Mouse (Mus musculus): ENCODE results near the gene Alpk1.

Gene Alpk1

DNA sequence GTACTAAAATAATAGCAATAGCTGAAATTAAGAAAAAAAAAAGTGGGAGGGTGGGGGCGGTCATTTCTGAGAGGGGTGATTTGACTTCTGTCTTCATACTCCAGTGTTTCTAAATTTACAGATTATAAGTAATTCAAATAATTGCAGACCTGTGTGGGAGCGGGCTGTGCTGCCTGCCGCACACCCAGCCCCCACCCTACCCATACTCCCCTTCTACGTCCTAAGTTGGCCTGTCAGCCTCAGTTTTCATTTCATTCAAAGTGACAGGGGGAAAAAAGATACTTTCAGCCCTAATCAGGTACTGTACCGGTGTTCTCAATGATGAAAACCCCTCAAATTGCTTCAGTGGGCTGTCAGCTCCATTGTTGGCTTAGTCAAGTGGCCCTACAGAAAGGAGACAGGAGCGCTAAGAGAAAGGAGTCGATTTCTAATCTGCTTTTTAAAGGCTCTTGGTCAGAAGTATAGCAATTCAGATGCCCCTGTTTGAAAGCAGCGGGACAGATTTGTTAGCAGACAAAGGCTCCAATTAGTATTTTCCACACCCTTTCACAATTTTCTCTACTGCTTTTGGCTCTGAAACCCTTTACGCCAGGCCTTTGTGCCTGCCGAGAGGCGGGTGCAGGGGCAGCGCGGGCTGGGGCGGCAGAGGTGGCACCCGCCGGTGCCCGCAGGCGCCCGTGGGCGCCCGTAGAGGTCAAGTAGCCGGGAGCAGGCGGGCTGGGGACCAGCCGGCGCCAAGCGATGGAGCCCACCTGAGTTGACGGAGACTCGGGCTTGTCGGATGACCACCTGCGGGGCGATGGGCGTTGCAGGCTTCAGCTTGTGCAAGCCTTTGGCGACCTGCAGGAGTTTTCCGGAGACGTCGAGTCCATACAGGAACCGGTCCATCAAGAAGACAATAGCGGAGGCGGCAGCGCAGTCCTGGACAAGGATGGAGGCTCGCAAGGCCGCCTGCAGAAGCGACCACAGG, 85.2 kb downstream of the Alpk1 start:
- no peak for DNase-seq (ENCODE audit: low spot score in 2 of 2)

DNA sequence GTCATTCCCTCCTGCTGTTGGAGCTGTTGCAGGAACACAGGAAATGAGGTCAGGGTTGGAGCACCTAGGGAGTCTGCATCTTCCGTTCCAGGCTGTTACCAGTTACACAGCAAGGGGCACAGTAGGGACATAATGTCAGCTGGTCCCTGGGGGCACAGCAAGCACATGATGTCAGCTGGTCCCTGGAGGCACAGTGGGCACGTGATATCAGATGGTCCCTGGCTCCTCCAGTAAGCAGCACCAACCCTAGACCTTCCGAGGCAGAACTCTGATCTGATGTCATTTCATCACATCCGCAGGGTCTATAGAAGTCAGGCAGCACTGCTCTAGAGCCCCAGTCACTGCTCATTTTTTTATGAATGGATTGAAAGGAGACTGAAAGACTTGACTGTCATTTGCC, 89.1 kb downstream of the Alpk1 start:
- no peak for DNase-seq (ENCODE audit: low spot score in 2 of 2)

DNA sequence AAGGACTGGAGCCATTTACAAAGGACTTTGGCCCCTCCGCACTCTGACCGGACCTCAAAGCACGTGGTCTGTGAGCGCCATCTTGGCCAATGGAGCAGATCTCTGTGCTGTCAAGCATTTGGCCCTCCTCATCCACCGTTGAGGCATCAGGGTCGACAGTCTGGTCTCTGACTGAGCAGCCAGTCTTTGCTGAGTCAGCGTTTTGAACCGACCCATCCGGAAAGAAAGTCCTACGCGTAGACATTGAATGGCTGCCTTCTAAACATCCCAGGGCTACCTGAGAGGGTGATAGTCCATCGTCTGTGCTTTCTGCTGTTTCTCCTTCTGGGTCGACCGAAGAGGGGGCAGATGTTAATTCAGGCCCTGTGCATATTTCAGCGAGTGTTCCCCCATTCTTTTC, 100.6 kb downstream of the Alpk1 start:
- DNase-seq (ENCODE audit: low spot score in 2 of 2): no peak

DNA sequence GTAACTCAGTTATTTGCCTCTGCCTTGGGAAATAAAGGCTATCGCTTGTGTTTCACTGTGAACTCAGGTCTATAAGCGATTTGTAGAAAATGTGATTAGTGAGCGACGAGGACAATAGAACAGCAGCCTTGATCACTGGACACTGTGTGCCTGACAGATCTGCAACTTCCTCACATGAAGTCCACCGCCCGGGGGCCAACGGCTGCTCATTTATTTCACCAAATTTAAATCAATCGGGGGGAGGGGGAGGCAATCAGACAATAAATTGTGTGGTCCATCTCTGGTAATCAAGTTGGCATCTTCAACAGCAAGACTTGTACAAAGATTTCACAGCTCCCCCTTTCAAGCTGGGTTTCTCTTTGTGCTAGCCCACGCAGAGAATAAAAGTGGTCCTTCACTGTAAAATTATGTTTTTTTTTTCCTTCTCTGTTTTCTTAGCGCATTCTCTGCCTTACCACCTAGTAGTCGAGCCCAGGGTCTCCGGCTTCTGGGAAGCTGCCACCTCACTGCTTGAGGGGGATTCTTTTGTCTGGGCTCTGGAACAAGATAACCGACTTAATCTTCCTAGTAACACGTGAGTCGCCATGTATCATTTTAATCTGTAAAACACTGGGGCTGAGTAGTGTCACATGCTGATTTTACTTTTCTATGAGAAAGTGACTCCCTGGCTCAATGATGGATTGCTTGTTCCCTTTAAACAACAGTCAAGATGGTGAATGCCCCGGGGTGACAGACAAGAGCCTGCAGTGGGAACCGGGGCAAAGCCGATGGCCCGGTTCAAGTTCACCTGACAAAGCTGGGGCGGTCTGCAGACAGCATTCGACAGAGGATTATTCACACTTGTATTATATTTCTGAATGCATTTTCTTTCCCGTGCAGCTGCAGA, 118.4 kb downstream of the Alpk1 start:
- no peak for DNase-seq (ENCODE audit: low spot score in 2 of 2)

DNA sequence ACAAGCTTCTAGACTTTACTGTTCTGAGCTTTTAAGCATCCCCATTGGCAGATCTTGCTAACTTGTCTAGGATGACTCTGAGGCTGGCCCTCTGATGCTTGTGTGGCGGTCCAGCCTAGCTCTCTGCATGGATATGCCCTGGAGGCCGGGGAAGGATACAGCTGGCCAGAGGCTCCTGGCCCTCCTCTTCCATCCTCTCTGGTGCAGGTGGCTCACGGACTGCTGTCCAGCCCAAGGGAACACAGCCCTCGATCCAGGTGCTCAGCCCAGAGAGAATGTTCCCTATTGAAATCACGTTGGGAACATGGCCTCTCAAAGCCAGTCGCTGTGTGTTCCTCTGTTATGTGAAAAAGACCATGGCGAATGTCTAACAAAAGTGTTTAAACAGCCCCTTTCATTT, 119.6 kb downstream of the Alpk1 start:
- DNase-seq (ENCODE audit: low spot score in 2 of 2): no peak

DNA sequence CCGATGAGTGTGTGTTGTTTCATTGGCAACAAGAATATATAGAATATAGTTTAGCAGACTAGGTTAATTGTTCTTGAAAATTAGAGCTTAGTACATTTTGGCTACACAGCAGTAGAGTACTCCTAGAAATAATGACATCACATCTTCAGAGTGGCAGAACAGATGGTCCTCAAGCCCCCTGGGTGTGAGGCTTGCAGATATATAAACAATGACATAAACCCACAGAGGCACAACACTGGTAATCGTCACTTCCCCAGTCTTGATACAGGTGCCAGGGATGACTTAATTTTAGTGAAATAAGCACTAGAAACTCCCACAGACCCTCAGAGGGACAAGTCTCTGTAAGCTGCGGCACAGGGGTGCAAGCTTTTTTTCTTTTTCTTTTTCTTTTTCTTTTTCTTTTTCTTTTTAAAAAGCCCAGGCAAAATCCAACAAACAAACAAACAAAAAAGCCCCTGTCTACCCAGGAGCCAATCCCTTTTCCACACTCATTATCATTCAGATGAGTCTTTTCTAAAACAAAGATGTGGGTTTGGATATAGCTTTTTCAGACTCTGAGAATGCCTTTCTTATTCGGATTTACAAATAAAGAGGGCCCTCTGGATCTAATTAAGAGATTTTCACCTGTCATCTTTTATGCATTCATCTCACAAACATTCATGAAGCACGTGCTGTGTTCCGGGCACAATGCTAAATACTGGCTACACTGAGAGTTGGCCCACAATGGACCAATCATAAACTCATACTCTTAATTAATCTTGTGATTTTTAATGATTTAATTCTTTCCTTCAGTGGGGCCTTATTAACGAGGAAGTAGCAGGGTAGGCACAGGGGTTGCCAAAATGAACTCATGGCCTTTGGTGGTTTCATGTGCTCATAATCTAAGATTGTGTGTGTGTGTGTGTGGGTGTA, 128.3 kb downstream of the Alpk1 start:
- DNase-seq (ENCODE audit: low spot score in 2 of 2): no peak

DNA sequence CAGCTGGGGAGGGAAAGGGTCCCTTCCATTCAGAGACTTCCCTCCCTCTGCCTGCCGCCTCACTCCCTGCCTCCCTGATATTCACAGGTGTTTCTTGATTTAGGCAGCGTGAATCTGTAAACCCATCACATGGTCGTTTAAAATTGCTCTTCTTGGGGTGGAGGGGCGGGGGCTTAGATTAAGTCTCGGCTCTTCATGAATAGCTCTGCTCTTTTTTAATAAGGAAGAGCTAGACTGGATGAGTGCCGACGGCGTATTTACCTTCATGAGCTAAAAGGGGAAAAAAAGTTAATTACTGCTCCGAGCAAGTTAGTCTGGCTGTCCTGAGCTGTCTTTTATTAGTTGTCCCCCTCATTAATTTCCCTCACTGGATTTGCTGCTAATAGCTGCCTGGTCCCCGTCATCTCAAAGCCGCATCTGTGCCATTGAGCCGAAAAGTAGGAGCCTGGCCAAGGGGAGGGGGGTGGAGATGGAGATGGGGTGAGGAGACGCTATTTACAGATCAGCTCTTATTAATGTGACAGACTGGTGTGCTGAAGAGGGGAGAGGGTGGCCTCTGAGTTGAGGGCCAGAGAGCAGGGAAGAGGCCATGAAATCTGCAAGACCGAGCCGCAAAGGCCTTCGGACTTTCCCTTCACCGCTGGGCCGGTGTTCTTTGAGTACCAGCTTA, 134.0 kb downstream of the Alpk1 start:
- no peak for DNase-seq (ENCODE audit: low spot score in 2 of 2)

DNA sequence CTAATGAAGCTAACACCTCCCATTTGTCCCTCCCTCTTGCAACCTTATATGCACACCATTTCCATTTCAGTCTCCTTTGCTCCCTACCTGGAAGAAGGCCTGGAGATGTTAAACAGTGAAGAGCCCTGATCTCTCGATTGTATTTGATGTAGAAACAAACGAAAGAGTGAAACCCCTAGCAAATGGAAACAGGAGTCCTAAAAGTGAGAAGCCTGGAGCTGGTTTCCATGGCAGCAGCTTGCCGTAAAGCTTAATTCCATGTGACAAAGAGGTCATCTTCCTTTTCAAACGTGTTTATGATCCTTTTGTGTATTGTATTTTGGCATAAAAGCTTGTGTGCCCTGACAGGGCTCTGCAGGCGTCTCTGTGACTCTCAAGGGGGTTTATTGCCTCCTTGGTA, 138.1 kb downstream of the Alpk1 start:
- DNase-seq (ENCODE audit: low spot score in 2 of 2): no peak

DNA sequence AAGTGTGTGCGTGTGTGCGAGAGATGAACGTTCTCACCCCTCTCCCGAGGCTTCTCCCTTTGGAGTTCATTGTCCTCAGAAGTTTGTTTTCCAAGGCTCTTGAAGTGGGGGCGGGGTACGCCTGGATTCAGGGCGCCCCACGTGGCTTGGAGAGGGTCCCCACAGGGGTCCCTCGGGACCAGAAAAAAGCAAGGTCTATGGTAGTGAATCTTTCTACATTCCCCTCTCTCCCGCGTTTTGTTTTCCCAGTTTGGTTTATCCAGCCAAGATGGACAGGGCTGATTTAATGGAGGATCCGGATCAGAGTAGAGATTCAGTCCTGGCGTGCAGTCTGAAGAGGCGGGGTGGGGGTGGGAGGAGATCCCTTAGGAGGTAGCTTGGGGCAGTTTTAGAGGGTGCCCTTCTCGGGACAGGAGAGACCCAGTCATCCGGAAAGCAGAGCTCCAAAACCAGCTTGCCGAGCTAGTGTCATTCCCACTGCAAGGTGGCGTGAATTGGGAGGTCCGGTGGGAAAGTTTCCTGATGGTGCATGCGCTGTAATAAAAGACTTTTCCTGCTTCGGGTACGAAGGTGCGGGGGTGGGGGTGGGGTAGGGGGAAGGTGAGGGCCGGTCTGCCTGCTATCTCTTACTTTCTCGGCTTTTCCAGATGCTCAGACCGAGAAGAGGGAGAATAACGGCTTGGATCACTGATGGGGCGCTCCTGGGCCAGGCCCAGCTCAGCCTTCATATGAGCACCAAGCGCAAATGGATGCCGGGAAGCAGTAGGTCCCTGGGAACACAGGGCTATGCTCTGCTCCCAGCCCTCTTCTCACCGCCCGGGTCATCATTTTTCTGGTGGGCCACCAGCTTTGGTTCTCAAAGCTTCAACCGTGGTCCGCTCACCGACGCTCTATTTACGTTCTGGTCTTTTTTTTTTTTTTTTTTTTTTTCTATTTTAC, 139.3 kb downstream of the Alpk1 start:
- DNase-seq (ENCODE audit: low spot score in 2 of 2): no peak

DNA sequence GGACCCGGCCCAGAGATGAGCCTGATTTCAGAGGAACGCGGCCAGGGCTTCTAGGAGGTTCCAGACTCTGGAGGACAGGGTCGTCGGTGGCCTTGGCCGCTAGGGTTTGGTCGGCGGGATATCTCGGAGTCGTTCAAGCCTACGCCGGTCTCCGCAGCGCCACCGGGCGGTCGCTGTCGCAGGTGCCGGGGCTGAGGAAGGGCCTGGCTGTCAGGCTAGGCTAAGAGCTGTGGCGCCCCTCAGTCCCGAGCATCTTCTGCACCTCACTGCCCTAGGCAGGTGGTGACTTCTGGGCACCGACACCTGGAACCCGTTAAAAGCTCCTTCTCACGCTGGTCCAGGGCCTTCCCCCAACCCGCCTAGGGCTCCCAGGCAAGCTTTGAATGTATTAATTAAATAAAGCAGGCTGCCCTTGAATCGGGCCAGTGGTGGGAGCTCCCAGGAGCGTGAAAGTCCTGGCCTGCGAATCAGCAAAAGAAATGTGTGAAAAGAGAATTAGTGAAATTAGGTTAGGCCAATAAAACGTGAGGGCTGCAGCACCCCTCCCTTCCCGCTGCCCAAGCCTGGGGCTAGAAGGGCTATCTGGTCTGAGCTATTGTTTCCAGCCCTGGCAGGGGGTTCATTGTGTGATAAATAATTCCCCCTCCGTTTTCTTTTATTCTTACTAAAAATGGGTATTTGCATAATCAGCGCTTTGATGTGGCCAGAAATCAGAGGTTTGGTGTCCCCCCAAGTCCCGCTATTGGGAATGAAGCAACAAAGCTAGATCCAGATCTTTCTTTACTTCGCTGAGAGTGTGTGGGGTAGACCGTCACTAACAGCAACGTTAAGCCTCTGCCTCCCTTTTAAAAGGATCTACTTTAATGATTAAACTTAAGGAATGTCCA, 140.2 kb downstream of the Alpk1 start:
- peak in 1 of 2 experiments; percentile 79 for DNase-seq (ENCODE audit: low spot score in 2 of 2)

DNA sequence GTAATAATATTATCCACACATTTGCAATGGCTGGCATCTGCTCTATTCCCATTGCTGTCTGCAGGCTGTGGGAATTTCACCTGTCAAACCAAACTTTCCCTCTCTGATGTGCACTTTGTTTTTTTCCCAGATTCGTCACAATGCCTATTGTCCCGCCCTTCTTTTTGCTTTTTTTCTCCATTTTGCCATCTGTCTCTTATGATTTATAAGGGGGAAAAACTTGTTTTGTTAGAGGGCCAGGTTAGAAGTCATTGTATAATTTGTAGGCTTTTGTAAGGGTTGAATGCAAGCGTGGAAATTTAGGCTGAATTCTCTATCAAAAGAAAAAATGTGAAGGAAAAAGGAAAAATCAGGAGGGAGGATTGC, 145.4 kb downstream of the Alpk1 start:
- no peak for DNase-seq (ENCODE audit: low spot score in 2 of 2)

DNA sequence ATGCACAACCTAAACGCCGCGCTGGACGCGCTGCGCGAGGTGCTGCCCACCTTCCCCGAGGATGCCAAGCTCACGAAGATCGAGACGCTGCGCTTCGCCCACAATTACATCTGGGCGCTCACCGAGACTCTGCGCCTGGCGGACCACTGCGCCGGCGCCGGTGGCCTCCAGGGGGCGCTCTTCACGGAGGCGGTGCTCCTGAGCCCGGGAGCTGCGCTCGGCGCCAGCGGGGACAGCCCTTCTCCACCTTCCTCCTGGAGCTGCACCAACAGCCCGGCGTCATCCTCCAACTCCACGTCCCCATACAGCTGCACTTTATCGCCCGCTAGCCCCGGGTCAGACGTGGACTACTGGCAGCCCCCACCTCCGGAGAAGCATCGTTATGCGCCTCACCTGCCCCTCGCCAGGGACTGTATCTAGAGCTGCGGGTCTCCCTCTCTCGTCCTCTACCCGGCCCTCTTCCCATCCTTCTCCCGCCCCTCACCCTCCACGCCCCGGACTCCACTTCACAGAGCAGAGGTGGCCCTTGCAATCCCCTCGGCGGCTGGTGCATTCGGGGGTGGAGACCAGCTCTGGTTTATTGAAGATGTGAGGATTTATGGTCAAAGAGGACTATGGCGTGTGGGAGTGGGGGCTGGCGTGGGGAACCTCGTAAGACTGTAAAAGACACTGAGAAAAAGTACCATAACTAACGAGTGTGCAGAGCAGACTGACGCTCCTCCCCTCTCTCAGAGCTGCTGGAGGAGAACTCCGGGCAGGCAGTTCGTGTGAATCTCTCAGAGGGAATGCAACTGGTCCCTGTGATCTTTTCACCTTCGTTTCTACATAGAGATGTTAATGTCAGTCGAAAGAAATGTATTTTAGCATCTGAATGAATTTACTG, 146.0 kb downstream of the Alpk1 start:
- peak; percentile 53 to 82 for DNase-seq (ENCODE audit: low spot score in 2 of 2)

DNA sequence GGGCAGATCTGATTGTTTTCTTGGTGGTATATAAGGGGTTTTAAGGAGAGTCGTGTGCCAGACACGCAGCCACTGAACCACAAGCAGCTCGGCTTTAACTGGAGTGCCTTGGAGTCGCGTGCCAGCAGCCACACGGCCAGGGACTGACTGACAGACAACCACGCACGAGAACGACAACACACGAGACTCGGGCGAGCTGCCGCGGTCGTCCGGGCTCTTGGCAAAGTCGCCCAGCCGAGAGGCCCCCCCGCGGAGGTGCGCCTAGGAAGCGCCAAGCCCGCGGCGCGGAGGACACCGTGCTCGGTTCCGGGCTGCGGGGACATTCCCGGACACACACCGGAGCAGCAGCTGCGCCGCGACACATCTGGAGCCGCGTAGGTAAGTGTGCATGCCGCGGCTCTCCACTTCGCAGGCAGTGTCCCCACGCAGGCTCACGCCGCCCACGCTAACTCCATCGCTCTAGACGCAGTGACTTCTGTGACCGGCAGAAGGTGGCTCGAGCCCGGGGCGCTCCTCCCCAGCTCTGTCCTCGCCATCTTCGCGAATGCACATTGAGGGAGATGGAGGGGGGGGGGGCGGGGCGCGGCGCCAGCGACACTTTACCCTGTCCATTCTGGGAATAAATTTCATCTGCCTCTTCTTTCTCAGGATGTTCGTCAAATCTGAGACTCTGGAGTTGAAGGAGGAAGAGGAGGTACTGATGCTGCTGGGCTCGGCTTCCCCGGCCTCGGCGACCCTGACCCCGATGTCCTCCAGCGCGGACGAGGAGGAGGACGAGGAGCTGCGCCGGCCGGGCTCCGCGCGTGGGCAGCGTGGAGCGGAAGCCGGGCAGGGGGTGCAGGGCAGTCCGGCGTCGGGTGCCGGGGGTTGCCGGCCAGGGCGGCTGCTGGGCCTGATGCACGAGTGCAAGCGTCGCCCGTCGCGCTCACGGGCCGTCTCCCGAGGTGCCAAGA, 147.0 kb downstream of the Alpk1 start, which contains the start of gene Neurog2:
Gene Neurog2 (plus strand): TSS at position 56 of the 953 bp plus-strand sequence.
- DNase-seq (ENCODE audit: low spot score in 2 of 2): no peak

DNA sequence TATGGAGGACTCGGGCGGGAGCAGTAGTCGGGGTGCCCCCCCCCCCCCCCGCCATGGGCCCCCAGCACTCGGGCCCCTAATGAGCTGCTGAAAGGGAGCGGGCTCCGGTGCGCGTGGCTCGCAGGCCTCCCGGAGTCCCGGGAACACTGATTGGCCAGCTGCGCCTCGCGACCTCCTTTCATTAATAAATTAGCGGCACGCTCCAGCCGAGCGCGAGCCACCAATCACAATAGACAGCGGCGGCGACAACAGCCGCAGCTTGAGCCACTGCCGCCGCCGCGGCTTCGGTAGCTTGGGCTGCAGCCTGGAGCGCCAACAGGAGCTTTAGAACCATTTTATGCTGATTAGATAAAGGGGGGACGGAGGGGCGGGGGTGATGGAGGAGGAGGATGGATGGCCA, 147.8 kb downstream of the Alpk1 start:
- DNase-seq (ENCODE audit: low spot score in 2 of 2): peak in 1 of 2 experiments; percentile 40

DNA sequence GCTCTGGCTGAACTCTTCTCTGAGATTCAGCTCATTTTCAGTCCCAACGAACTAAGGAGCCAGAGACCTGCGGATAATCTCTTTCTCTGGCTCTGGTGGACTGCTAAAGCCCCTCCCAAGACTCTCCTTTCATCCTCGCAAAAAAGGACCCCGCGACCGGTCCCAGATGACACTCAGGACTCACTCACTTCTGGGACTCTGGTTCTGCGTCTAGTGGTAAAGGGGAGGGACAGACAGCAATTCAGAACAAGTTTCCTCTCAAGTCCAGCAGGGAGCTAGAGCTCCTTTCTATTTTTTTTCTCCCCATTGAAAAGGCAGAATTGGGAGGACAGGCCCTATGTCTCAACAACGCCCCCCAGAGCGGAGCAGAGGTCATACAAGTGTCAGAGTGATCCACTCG, 148.7 kb downstream of the Alpk1 start:
- DNase-seq (ENCODE audit: low spot score in 2 of 2): no peak

DNA sequence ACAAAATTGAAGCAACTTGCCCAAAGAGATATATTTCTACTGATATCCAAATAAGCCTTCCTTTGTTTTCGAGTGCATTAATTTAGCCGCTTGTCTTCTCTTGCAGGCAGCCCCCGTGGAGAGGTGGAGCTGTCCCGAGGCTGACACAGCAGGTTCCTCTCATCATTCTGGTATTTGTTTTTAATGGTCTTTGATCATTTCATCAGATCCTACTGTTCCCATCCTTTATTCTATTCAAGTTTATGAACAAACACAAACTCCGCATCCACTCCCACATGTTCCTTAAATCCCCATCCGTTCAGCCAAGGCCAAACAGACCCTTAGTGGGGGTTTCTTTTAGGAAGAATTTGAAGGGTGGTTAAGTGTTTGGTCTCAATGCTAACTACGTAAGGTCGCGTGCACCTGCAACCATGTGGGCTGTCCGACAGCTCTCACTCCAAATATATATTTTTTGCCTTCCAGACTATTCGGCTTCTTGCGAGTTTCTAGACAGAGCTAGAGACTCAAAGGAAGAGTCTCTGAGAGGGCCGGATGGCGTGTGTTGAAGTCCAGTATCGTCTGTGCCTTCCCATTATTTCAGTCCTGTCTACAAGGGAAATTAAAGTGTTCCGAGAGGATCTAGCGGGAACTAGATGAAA, 149.5 kb downstream of the Alpk1 start:
- DNase-seq (ENCODE audit: low spot score in 2 of 2): no peak
